Mouse (Mus musculus) T-helper 17 cell (primary cell): Measurements from ENCODE around the gene Strip2.

Experiments
- in situ Hi-C, 2 experiments: fragments of 300-600 bp; cut with MboI, MseI; formaldehyde crosslinking; loops; 1 replicate in 1 of 2; 2 replicates in 1 of 2; pipeline ENCODE4 v1.15.1; 2025; ENCODE audit warnings: high pct_unique_total_duplicates in 2 of 2

The Strip2 gene

GRCm38 (mm10) chr6:29925594-29926219 is 8.9 kb downstream of the Strip2 start:
- in situ Hi-C loops: no loop called here

GRCm38 (mm10) chr6:29930087-29930486 is 13.3 kb downstream of the Strip2 start:
- in situ Hi-C loops: no loop called here

DNA sequence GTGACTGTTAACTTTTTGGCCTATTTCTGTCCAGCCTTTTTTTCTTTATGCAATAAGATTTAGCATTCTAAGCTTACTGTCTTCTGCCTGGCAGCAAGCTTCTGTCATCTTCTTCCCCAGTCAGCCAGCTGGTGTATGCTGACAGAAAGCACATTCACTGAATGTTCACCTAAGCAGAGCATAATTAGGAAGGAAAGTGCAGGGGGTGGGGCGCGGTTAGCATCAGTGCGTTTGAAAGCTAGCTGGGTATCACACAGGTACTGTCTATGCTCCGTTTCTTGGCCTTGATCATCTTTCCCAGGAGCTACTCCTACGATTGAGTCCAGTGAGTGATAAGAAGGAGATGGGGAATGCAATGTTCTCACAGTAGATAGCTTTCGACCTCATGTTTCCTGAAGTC is 13.9 kb downstream of the Strip2 start:
- in situ Hi-C loops: no loop called here

GRCm38 (mm10) chr6:29931181-29931580 is 14.4 kb downstream of the Strip2 start:
- in situ Hi-C loops: no loop called here

DNA sequence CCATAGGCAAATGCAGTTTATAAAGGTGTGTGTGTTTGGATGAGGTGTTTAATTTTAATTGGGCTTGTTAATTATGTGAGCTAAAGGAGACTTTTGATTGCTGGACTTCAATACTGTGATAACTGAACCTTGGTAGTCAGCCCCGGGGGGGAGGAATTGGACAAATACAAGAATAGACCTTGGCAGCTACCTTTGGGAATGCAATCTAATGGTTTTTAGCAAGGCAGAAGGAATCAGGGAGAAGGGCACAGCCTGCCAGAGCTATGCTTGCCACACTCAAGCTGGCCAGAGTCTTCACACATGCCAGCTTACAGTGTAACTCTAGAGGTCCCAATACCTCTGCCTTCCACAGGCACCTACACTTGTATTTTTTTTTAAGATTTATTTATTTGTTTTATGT is 18.9 kb downstream of the Strip2 start:
- in situ Hi-C loops: no loop called here

DNA sequence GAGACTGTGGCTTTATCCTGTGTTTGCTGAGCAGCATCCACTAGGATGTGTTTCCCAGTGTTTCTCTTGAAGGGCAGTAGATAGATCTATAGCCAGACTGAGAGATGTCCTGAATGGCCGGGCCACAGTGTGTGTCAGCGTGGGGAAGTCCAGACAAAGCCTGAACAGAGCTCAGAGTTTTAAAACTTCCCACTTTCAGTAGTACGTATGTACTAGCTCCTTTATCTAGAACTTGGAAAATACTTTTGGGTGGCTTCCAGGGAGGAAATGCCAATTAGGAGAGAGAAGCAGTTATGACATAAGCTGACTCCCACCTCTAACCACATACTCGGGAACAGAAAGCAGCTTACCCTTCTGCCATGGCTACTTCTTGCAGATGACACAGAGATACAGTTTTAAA is 23.6 kb downstream of the Strip2 start:
- in situ Hi-C loops: no loop called here

- in situ Hi-C loops: no loop called here
Observed at GRCm38 (mm10) chr6:29941036-29941435, 24.2 kb downstream of the Strip2 start.

- in situ Hi-C loops: no loop called here
Observed at GRCm38 (mm10) chr6:29944465-29944864, 27.7 kb downstream of the Strip2 start.

DNA sequence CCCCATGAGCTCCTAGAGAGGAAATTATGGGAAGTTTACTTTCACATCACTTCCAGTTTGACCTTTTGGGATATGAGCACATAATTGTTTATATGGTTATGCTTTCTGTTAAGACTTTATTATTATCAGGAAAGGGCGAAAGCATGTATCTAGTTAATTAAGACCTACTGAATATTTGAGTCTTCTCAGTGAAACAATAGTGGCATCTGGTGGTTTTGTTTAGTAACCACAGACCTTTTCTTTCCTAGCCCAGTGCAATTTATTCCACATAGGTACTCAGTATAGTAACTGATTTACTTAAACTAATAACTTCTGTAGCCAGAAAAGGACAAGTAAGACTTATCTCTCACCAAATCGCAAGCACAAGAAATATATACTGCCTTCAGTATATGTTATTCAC is 29.8 kb downstream of the Strip2 start:
- in situ Hi-C loops: no loop called here

DNA sequence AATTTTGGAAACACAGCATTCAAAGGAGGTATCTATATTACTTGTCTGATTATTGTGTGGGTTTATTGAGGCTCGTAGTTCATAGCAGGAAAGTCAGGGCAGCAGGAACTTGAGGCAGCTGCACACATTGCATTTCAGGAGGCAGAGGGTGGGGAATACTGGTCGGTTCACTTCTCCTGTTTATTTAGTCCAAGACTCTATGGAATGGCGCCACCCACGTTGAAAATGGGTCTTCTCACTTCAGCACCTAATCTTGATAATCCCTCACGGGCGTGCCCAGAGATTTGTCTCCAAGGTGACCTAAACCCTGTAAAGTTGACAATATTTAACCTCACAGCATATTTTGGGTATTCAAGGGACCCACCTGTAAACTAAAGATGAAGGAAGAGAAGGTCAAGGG is 31.0 kb downstream of the Strip2 start:
- in situ Hi-C loops: no loop called here

DNA sequence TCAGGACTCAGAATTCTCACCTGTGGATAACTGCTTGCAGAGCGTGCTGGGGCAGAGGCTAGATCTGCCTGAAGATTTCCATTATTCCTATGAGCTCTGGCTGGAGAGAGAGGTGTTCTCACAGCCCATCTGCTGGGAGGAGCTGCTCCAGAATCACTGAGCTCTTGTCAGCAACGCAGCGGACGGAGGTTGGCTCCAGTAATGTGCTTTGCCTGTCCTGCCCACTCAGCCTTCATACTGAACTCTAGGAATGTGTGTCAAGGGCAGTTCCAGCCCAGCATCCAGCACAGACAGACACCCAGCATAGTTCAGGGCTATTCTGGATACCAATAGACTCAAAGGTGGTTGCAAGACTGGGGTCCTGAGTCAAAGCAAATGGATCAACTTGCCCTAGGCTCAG is 39.9 kb downstream of the Strip2 start:
- in situ Hi-C loops: no loop called here

GRCm38 (mm10) chr6:29958669-29959068 is 41.9 kb downstream of the Strip2 start:
- in situ Hi-C loops: no loop called here

- in situ Hi-C loops: no loop called here
Observed at GRCm38 (mm10) chr6:29961081-29961480, 44.3 kb downstream of the Strip2 start.

GRCm38 (mm10) chr6:29967917-29968316 is 51.1 kb downstream of the Strip2 start:
- in situ Hi-C loops: no loop called here

- in situ Hi-C loops: no loop called here
Observed at GRCm38 (mm10) chr6:29973341-29973740, 56.5 kb downstream of the Strip2 start.

GRCm38 (mm10) chr6:29974836-29975235 is 58.0 kb downstream of the Strip2 start:
- in situ Hi-C loops: no loop called here

DNA sequence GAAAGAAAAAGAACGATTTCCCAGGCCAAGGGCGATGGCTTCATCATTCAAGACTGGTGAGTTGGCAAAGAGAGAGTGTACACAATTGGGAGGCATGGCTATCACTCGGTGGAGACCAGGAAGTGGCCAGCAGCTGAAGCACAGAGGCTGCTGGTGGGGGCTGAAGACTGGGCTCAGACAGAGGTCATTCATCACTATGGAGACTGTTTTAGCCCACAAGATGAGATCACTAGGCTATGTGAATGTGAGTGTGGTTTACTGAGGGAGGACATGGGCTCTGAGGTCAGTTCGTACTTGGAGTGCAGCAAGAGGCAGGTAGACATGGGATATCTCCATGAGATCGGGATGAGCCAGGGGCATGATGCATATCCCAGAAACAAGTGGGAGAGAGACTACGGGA is 63.6 kb downstream of the Strip2 start:
- in situ Hi-C loops: no loop called here

DNA sequence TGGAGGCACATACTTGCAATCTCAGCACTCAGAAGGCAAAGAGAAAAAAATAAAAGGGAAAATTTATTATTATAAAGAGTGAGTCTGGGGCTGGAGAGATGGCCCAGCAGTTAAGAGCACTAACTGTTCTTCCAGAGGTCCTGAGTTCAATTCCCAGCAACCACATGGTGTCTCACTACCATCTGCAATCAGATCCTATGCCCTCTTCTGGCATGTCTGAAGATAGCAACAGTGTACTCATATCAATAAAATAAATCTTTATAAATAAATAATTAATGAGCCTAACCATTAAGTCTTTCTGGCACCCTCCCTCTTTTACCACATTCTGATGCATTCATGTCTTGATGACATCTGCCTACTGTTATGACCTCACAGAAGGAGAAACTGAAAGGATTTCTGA is 65.0 kb downstream of the Strip2 start:
- in situ Hi-C loops: no loop called here

DNA sequence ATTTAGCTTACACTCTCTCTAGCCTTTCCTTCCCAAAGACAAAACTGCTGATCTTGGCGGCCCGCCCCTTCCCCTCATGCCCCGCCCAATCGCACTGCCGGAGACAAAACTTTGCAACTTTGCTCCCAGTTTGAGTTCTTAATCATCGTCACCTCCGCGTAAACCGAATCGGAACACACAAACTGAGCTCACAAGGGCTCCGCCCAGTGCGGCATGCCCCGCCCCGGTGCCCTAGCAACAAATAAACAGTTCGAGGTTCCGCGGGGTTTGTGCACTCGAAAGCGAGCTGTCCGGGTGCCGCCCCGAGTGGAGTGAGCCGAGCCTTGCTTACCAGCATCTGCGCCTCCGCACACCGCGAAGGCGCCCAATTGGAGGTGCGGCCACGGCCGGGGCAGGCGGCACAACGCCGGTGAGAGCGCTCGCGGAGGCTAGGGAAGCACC is 68.3 kb downstream of the Strip2 start:
- in situ Hi-C loops: loop anchor here in 1 of 2 experiments (5.0 kb wide), 1 partner anchor 52 kb away; no protein-coding TSS in a partner anchor

DNA sequence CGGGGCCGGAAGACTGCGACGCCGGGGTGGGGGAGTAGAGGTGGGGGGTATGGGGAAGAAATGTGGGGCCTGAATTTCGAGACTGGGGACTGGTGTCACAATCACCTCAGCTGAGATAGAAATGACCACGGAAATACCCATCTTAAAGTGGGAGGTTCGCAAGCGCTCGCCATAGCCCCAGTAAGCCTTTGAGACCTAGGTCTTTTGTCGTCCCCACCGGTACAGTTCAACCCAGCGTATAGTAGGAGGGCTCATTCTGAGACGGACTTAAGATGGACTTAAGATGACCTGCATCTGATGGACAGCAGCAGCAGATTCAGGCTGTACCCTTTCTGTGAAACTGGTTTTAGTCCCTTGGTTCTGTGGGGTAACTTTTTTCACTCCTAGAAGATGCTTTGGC is 68.7 kb downstream of the Strip2 start:
- in situ Hi-C loops: loop anchor here in 1 of 2 experiments (5.0 kb wide), 1 partner anchor 52 kb away; no protein-coding TSS in a partner anchor

DNA sequence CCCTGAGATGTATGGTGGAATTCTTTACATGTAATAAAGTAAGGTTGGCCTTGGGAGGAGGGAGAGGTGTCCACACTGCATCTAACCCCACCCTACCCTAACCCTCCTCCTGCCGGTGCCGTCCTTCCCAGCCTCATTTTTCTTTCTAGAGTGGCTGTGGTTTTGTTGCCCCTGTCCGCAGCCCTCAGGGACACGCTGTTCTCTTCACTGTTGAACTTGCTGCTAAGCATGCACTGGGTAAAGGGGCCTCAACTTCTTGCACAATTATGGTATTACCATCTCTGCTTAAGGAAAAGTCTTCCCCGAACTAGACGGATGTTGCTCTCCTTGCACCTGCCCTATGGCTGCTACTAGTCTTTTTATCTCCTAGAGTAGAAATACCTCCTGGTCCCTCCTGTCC is 69.2 kb downstream of the Strip2 start:
- in situ Hi-C loops: loop anchor here in 1 of 2 experiments (5.0 kb wide), 1 partner anchor 51 kb away; no protein-coding TSS in a partner anchor

DNA sequence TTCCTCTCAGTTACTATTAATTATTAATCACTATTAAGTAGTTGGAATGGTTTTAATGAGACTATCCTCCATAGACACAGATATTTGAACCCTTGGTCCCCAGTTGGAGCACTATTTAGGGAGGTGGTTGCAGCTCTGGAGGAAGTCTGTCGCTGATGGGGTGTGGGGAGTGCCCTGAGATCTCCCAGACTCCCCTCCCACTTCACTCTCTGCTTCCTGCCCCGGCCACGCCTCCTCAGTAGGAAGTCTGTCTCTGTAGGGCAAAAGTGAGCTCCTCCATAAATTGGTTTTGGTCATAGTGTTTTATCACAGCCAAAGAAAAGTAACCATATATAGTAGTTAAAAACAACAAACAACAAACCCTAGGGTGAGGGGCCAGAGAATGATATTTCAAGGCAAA is 70.4 kb downstream of the Strip2 start:
- in situ Hi-C loops: loop anchor here in 1 of 2 experiments (5.0 kb wide), 1 partner anchor 50 kb away; no protein-coding TSS in a partner anchor

GRCm38 (mm10) chr6:29998140-29998539 is 81.3 kb downstream of the Strip2 start:
- in situ Hi-C loops: no loop called here

DNA sequence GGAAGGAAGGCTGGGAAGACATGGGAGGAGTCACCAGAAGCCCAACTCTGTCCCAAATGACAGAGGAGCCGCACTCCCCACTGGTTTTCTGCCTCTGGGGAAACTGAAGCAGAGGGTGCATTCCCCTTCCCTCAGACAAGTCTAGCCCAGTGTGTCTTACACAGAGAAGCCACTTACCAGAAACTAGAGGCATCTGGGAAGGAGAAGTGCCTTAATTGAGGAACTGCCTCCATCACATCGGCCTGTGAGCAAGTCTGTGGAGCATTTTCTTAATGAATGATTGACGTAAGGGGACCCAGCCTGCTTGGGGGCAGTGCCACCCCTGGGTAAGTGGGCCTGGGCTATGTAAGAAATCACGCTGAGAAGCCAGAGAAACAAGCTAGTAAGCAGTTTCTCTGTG is 82.0 kb downstream of the Strip2 start:
- in situ Hi-C loops: no loop called here
